Mouse (Mus musculus): ENCODE measurements around the gene Cog1.

Cog1 gene

DNA sequence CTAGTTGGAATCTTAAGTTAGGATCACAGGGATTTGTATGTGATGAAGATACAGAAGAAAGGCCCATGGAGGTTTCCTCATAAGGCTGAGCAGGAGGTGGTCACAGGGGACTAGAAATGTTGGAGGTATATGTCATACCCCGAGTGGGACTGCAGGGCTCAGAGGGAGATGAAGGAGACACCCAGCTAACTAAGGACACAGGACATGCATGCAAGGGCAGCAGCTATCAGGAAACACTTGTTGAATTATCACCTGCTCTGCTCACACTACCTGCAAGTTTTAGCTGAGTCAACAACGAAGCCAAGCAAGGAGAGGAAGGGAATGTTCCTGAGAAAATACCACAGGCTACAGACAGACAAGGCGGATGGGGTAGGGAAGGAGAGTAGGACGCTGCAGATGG is 18.7 kb downstream of the Cog1 start:
- DNase-seq (ENCODE audit: low read depth) = no peak

DNA sequence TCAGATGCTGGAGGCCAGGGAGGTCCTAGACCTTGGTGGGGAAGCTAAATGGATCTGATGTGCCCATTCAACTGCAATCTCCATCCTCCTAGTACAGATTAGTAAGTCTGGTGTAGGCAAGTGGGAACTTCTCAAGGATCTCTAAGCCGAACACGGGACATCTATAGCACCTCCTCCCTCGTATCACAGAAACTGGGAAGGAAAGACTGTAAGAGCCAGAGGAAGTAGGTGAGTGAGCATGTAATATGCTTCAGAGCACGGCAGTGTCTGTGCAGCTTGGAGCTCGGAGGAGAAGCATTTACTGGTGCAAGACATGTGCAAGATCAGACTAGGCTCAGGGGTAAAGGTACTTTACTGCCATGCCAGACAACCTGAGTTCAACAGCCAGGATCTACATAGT is 19.9 kb downstream of the Cog1 start:
- no peak for DNase-seq (ENCODE audit: low read depth)

DNA sequence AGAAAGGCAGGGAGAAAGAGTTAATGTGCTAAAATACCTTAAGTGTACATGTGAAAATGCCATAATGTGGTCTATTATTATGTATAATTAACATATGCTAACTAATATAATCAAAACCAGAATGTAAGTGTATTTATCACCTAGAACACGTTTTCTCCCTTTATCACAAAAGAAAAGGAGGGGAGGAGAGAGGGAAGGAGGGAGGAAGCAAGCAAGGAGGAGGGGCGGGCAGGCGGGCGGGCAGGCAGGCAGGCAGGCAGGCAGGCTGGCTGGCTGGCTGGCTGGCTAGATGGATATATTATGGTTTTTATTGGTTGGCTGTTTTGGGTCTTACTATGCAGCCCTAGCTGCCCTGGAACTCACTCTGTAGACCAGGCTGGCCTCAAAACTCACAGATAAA is 20.7 kb downstream of the Cog1 start:
- DNase-seq (ENCODE audit: low read depth) = no peak

DNA sequence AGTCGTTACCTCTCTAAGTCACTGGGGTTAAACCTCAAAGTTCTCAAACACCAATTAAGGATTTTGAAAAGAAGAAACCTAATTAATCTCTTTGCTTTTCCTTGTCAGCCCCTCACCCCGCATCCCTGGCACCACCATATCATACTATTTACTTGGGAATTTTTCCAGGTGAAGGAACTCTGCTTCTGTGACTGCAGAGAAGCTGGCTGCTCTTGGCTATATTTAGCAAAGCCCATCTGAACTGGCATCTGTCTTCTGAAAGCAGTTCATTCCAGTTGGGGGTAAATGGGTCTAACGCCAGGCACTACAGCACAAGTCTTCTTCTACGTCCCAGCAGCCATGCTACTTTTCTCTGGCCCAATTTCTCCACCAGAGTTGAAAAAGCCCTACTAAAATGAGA is 24.6 kb downstream of the Cog1 start:
- no peak for DNase-seq (ENCODE audit: low read depth)

DNA sequence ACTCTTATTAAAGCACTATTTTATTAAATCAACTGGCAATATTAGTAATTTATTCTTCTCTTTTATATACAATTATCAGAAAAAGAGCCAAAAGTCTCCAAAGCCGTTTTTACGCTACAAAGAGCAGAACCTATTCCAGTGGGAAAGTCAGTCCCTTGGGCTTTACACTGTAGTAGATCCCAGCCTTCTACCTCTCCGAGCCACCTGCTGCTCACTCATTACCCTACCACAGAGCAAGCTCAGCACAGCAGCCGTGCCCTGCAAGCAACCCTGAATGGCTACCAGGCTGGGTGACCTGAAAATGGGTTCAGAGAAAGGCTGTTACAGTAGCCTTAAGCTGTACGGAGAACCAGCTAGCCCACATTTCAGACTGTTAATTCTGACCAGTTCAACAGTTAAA is 25.6 kb downstream of the Cog1 start:
- DNase-seq (ENCODE audit: low read depth) = no peak

DNA sequence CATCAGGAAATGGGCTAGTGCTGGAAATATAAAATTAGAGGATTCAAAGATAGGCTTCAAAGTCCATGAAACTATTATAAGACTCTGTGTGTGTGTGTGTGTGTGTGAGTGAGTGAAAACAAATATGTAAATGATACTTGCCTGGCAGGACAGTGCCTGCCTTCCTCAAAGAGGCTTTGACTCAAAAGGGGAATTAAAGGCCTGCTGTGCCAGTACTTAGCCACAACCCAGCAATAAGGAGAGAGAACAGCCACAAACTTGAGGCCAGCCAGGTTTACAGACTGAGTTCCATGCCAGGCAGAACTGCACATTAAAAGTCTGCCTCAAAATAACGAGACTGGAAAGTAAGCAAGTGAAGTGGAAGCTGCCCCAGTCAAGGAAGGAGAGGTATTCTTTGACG is 27.9 kb downstream of the Cog1 start:
- DNase-seq (ENCODE audit: low read depth) = no peak

DNA sequence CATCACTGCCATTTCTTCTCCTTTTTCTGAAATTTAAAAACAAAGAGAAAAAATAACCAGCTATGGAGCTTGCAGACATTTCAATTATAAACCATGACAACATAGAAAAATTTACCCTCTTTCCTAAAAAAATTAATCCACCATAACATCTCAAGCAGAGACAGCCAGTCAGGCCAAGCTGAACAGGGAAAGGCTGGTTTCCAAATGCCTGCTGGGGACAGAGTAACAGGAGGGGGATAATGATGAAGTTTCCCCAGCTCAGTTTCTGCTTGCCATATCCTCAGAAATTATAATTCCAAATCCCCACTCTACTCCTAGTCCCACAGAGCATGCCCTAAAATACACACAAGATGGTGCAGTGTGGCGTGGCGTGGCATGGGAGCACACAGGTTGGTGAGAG is 28.4 kb downstream of the Cog1 start:
- no peak for DNase-seq (ENCODE audit: low read depth)

DNA sequence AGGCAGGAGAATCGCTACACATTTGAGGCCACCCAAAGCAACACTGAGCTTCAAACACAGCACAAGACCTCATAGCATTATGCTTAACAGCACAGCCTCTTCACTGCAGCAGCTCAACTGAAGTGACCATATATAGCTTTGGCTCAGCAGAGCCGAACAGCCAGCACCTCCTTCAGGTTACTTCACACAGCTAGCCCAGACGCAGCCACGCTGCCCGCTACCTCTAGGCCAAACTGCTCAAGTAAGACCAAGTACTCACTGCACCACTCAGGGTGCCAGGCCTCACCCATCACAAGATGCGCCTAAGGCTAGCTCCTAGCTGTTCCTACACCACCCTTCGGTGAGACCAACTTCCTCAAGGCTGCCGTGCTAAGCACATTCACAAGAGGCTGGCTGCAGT is 29.4 kb downstream of the Cog1 start:
- no peak for DNase-seq (ENCODE audit: low read depth)

DNA sequence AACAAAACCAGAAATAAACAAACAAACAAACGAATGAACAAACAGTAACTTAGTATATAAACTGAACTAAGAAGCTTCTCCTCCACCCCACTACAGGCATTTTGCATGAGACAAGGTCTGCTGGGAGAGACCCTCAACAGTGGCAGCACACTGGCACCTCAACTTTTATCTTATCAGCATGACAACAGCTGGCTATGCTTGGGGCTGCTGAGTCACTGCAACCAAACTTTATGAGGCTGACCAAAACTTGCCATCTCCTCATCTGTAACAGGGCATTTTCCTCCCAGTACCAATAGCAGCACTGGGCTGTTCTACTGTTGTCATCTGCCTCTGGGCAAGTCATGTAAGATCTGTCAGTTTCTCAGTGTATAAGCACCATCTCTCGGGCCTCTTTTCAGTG is 32.0 kb downstream of the Cog1 start:
- peak; percentile 61 for DNase-seq (ENCODE audit: low read depth)

DNA sequence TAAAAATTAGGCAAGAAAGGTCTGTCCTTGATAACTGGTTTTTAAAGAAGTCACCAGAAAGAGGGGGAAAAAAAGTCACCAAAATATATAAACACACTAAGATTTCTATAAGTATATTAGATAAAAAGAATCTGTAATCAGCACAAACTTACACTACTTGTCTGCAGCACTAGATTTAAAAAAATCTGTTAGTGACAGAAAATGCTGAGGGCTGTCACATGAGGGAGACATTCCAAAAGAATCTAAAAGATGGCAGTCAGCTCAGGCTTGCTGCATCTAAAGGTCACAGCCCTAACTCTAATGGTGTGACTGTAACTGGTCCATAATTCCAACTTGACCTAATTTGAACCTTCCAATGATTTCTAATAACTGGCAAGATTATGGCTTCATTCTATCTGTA is 33.0 kb downstream of the Cog1 start:
- DNase-seq (ENCODE audit: low read depth) = no peak

DNA sequence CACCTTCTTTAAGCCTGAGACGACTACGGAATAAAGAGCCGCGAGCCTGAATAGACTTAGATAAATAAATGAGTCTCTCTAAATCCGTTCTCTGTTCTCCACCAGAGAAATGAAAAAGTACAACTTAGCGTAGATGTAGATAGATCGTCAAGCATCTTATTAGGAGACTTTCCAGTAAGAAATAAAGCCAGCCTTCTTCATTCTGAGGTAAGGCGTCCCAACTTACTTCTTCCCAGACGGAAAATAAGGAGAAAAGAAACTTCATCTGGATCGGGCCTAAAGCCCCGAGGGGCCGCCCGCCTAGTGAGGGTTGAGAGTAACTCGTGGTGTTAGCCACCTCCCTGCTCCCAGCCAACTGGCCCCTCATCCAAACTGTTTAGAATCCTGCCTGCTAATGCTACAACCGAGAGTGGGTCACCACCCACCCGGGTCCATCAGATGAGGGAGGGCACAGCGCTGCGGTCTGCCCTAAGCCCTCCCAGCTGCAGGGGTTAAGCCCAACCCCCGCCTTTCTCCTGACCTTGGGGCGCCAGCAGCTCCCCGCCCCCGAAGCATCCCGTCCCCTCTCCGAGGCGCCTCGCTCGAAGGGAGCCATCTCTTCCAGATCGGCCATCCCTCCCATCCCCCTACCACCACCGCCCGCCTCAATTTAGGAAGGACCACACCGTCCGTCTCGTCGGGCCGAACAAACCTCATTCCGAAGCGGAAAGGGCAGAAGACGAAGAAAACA is 34.1 kb downstream of the Cog1 start:
- DNase-seq (ENCODE audit: low read depth) = peak; percentile 30

DNA sequence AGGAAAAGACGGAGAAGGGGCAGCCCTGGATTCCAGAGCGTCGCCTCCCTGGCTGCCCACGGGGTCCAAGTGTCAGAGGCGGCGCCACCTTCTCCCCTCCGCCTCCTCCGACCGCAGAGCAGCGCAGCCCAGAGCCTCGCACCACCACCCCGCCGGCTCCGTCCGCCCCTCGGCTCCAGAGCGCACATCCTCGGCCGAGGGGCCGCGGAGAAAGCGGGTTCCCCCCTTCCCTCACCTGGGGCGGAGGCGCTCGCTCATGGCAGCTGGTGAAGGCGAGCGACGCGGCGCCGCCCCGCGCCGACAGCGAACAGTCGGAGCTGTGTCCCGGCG is 34.6 kb downstream of the Cog1 start:
- DNase-seq (ENCODE audit: low read depth) = no peak

DNA sequence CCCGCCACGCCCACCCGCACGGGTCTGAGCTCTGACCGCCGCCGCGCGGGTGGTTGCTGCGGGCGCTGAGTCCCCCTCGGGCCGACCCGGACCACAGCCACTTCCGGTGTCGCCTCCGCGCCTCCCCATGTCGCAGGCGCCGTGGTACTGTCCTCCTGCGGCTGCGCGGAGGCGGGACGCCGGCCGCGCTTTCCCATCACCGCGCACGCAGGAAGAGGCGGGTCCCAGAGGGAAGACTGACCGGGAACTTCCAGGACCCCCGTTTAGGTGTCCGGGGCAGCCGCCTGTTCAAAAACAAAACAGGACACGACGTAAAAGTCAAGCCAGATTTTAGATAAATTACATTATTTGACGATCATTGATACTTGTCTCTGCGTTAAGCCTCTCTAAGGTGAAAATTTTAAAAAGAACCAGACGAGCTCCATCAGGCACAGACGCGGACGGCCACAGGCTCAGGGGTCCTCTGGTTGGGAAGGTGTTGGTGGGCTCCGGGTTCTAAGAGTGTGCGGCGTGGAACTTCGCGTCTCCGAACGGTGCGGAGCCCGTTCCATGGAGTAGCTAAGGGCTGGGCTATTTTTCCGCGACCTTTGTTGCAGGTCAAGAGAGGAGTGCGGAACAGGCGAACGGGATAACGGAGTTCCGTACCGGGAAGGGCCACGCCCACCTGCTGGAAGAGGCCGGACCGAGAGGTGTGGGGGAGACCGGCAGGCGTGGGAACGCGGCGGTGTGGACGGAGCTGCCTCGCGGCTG is 35.2 kb downstream of the Cog1 start, which contains the start of the genes Fam104a and D11Wsu47e:
Gene Fam104a, minus strand, starts transcription at position 199 of the 750 bp plus-strand sequence.
Gene D11Wsu47e, plus strand, starts transcription at position 456 of the 750 bp plus-strand sequence.
- DNase-seq (ENCODE audit: low read depth) = peak; percentile 84

DNA sequence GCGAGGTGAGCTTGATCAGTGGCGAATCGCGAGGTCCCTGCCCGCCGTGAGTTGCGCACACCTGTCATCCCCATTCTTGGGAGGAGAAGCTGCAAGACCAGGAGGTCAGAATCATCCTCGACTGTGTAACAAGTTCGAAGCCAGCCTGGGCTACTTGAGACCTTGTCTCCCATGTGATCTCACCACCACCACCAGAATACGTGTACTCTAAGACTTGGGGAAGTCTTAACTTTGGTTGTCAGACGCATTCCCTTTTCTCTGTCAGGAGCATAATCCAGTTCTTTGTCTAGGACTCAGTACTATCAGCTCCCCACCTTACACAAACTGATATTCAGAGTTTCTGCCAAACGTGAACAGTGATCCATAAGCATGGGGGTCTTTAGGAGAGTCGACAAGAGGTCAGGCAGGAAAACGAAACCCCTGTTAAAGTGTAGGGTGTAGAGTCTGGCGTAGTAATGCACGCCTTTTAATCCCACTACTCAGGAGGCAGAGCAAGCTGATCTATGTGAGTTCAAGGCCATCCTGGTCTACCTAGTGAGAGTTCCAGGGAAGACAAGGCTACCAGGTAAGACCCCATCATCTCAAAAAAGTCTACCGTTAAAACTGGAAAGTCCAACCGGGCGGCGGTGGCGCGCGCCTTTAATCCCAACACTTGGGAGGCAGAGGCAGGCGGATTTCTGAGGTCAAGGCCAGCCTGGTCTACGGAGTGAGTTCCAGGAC is 35.9 kb downstream of the Cog1 start:
- peak; percentile 36 for DNase-seq (ENCODE audit: low read depth)

DNA sequence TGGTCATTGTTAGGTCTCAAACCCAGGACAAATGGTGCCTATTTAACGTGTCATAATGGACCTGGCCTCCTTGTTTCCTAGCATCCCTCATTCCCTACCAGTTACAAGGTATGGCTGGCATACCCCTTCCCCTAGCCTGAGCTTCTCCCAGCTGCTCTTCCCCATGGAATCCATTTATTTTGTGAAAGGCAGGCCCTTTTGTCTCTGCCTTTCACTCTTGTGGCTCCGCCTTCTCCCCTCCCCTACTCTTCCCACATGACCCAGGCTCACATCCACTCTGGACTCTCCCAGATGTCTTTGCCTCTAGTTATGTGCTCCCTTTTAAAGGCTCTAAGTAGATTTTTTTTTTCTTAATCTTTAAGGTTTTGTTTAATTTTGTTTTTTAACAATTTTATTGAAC is 38.1 kb downstream of the Cog1 start:
- DNase-seq (ENCODE audit: low read depth) = no peak

DNA sequence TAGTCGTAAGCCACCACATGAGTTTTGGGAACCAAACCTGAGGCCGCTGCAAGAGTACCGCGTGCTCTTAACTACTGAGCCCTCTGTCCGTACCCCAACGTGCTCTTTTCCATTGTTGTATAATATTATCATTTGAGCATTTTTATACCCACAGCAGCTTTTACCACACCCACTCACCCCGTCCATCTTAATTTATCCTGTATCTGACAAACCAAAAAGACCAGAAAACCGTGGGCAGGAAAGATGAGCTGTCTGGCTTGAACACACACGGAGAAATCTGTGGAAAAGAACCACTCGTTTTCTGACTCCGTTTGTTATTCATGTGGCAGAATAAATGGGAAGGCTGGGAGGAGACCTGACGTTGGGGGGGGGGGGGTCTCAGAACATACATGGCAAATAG is 41.5 kb downstream of the Cog1 start:
- no peak for DNase-seq (ENCODE audit: low read depth)

DNA sequence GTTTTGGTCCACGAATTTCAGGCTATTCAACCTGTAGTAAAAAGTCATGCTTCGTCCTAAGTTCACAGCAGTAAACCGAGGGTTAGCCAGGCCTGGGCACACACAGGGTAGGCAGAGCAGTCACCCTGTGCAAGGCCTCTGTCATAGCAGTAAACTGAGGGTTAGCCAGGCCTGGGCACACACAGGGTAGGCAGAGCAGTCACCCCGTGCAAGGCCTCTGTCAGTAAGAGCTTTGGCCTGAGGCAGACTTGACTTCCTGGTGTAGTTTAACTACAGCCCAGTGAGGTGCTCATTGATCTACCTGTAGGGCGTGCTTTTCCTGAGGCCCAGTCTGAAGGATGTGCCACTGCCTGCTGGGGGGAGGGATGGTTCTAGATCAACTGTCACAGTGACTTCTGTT is 42.3 kb downstream of the Cog1 start:
- DNase-seq (ENCODE audit: low read depth) = no peak

DNA sequence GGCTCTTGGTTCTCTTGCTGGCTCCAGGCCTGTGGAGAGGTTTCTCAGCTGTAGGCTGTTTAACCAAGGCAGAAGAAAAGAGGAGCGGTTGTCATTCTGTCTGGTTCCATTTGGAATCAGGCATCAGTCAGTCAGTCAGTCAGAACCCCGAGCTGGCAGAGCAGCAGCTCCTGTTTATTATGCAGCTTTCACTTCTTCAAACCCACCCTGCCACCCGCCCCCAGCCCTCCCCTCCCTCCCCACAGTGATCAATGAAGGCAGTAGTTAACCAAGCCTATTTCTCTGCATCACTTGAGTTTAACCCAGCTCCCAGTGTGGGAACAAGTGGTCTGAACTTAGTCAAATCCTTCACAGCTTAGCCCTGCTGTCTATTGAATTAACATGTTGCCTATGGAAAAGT is 42.9 kb downstream of the Cog1 start:
- DNase-seq (ENCODE audit: low read depth) = no peak

DNA sequence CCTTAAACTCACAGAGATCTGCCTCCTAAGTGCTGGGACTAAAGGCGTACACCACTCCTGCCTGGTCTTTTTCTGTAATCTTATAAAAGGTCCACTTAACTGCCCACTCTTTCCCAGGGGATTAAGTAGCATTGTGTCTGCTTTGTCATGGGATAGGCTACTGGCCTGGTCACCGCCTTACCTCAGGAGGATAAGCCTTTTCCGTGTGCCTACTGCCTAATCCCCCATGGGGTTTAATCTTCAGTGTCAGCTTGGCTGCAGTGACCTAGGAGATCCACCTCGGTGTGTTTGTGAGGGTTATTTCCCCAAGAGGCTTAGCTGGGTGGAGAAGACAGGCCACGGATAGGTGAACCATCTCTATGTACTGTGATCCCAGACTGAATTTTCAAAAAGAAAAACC is 48.6 kb downstream of the Cog1 start:
- DNase-seq (ENCODE audit: low read depth) = no peak

DNA sequence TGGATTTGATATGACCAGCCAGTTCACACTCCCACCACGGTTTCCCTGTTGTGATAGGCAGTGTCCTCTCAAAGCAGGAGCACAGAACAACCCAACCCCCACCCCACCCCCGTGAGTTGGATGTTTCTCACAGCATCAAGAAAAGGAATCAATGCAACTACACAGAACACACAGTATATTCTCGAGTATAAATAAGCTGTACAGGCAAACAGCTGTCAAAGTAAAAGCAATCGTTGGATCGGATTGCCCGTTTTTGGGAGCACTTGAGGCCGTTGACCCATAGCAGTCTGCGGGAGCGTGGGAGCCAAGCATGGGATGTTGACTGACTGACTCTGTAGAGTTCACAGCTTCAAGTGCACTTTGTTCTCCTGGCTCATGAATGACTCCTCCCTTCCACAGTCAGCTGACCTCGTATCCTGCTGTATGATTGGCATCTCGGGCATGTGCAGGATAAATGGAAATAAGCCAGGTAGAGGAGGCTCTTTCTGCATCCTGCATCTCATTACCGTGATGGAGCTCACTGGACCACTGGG is 49.1 kb downstream of the Cog1 start:
- no peak for DNase-seq (ENCODE audit: low read depth)

DNA sequence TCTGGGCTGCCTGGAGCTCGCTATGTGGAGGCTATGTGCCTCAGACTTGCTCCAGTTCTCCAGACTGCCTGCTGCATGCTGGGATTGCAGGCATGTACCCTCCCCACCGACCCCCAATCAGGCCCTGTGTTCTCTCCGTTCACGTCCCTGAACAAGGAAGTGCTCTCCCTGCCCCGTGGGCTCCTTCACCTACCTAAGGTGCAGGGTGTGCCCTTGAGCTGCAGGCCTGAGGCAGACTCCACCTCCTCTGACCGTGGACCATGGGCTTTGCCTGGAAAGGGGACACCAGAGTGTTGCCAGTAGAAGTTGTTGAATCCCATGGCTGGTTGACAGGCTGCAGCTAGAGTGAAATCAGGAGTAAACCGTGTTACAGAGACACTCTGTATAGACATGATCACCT is 50.7 kb downstream of the Cog1 start:
- DNase-seq (ENCODE audit: low read depth) = no peak

DNA sequence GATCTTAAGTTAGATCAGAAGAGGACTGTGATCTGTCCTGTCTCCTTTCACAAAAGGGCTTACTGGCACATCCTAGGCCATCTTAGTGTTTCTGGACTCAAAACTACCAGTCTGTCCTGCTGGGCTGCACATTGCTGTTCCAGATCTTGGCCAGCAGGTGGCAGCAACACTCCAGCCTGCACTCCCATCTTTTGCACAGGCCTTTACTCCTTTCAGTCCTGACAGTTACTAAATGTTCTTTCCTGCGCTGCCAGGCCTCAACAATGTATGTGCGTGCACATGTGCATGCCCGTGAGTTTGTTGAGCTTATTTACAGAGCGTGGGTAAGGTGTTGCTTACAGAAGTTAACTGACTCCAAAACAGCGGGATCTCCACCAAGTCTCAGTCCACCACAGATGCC is 54.8 kb downstream of the Cog1 start:
- DNase-seq (ENCODE audit: low read depth) = peak; percentile 47
